ENCODE assay signal across 24 mouse cellular contexts in the genomic region with DNA sequence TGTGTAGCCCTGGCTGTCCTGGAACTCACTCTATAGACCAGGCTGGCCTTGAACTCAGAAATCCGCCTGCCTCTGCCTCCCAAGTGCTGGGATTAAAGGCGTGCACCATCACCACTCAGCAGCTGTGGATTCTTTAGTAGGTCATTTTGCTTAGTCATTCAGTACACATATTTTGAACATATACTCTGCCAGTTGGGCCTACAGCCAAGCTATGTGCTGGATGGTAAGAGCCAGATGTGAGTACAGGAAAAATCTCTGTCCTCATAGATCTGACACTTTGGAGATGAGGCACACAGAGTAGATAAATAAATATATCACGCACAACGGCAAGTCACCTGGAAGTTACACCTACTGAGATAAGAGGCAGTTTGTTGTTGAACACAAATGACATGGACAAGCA. TPM values are rescaled to one million over a fixed set of nuclear protein-coding genes. Genes with fewer than 3 reads are reported as not detected.
DNase-seq lines count a peak whose midpoint lies in the region; ATAC-seq and TF ChIP-seq lines count a peak whose summit lies in the region.
"Had no signal": no experiment of that assay in that cellular context is flagged by ENCODE, and none has a peak within 500 bp of the region (broad histone marks: within the 10 kb centered on the region; RNA-seq: fewer than 3 reads in every experiment).

No protein-coding gene starts in this region.

- no peaks in the 10 kb centered on the region for H3K79me2 ChIP-seq in liver, adult 2 months (ENCODE audit: control insufficient read depth, insufficient read depth, low read length)

- H3K4me2 ChIP-seq in lung, embryonic 16.5 days (ENCODE audit: low read depth, low read length) = no peak overlapping the region
- H3K4me2 ChIP-seq: embryonic facial prominence, embryonic 12.5 days; embryonic facial prominence, embryonic 15.5 days; hindbrain, embryonic 14.5 days had no signal

- no peaks in the 10 kb centered on the region for H3K4me1 ChIP-seq in liver, adult 2 months (ENCODE audit: control insufficient read depth, insufficient read depth, low read length)
- H3K4me1 ChIP-seq in lung, embryonic 16.5 days (replicated peaks; ENCODE audit: control insufficient read depth, insufficient read depth, low read length) = peaks cover 11% of the 10 kb centered on the region; the same call in 1 of the 2 replicates
- H3K4me1 ChIP-seq: embryonic facial prominence, embryonic 12.5 days had no signal

- intact Hi-C loops in gastrocnemius, adult 2 months (cut with DNase I) = no loop called here

- H3K9ac ChIP-seq in liver, adult 2 months (ENCODE audit: low read depth, low read length) = no peak overlapping the region
- no peak overlapping the region for H3K9ac ChIP-seq in lung, embryonic 16.5 days (ENCODE audit: low read length)
- H3K9ac ChIP-seq: embryonic facial prominence, embryonic 12.5 days; embryonic facial prominence, embryonic 15.5 days; forebrain, postnatal 0 days; hindbrain, embryonic 14.5 days had no signal

- H3K4me3 ChIP-seq in liver, adult 2 months (ENCODE audit: insufficient read depth, low read depth, low read length) = no peak overlapping the region
- H3K4me3 ChIP-seq in lung, embryonic 16.5 days (ENCODE audit: low read length) = no peak overlapping the region
- no peak overlapping the region for H3K4me3 ChIP-seq in gastrocnemius, adult 2 months
- H3K4me3 ChIP-seq: embryonic facial prominence, embryonic 12.5 days; embryonic facial prominence, embryonic 15.5 days; heart, adult 2 months; heart, embryonic 10.5 days had no signal

- TF ChIP-seq POLR2A in liver, adult 2 months (IDR thresholded peaks at IDR 0.05; ENCODE audit: extremely low read depth, insufficient read depth, low read length) = no peak

- ATAC-seq in lung, embryonic 16.5 days (ENCODE audit: low read depth) = peak; percentile 20; the same call in 1 of the 2 replicates
- ATAC-seq: forebrain, embryonic 14.5 days; forebrain, postnatal 0 days; hindbrain, postnatal 0 days; inflammation-experienced regulatory T-cells, adult 6 months; Patski had no signal

- H3K36me3 ChIP-seq in liver, adult 2 months (ENCODE audit: control insufficient read depth, insufficient read depth, low read length) = no peaks in the 10 kb centered on the region
- H3K36me3 ChIP-seq in lung, embryonic 16.5 days (ENCODE audit: control insufficient read depth, insufficient read depth, low read length) = no peaks in the 10 kb centered on the region
- H3K36me3 ChIP-seq: embryonic facial prominence, embryonic 12.5 days; embryonic facial prominence, embryonic 15.5 days had no signal

- WGBS in liver, adult 2 months = 67% methylated on average over 4 of the region's 4 CpGs
- WGBS in lung, embryonic 16.5 days = 75% methylated on average over 4 of the region's 4 CpGs

- peak; percentile 14 for DNase-seq in liver, adult 2 months (ENCODE audit: extremely low read depth, low read depth, low spot score)
- DNase-seq in liver = no peak
- DNase-seq in lung, adult 18-20 months = no peak
- DNase-seq in 3T3-L1 (ENCODE audit: low read depth, low spot score) = peak; percentile 83
- peak; percentile 82 for DNase-seq in NIH3T3 (ENCODE audit: low read depth)
- no peak for DNase-seq in gastrocnemius, adult 2 months
- DNase-seq: adrenal gland, adult 2 months; adrenal gland, postnatal 14 days; cerebellum, adult 11 months; cerebellum, adult 2 months; cerebellum, adult 9-11 months; cerebellum, postnatal 25 days; forebrain, postnatal 0 days; gastrocnemius, postnatal 25 days; heart, adult 2 months had no signal

- TF ChIP-seq CTCF in liver, adult 2 months (IDR thresholded peaks at IDR 0.05; ENCODE audit: low read depth, low read length) = no peak
- no peak for TF ChIP-seq CTCF in gastrocnemius, adult 2 months (IDR thresholded peaks at IDR 0.05)

- H3K27ac ChIP-seq in liver, adult 2 months (replicated peaks; ENCODE audit: insufficient read depth, low read depth, low read length) = no peak overlapping the region
- no peak overlapping the region for H3K27ac ChIP-seq in lung, embryonic 16.5 days (ENCODE audit: low read length)
- no peak overlapping the region for H3K27ac ChIP-seq in gastrocnemius, adult 2 months
- H3K27ac ChIP-seq: embryonic facial prominence, embryonic 12.5 days; embryonic facial prominence, embryonic 15.5 days; heart, adult 2 months; heart, embryonic 10.5 days; hindbrain, embryonic 14.5 days; hindbrain, postnatal 0 days had no signal

- no peaks in the 10 kb centered on the region for H3K27me3 ChIP-seq in liver, adult 2 months (ENCODE audit: control insufficient read depth, insufficient read depth, low read length)
- no peaks in the 10 kb centered on the region for H3K27me3 ChIP-seq in lung, embryonic 16.5 days (ENCODE audit: control insufficient read depth, insufficient read depth, low read depth, low read length)
- H3K27me3 ChIP-seq: embryonic facial prominence, embryonic 12.5 days; embryonic facial prominence, embryonic 15.5 days; Patski had no signal

- H3K9me3 ChIP-seq in lung, embryonic 16.5 days (ENCODE audit: control insufficient read depth, low read length) = no peaks in the 10 kb centered on the region
- H3K9me3 ChIP-seq: embryonic facial prominence, embryonic 12.5 days; embryonic facial prominence, embryonic 15.5 days; heart, embryonic 10.5 days had no signal

RNA-seq across cellular contexts. Expression of a gene that starts 57.5 kb away (rescaled TPM):
- 0.07 TPM in 1 of 2 replicates, not detected in the other for total RNA-seq in liver, adult 2 months (2014; rRNA removed)
- 0.02 TPM in 2 replicates for polyA plus RNA-seq in liver, adult 2 months (2012; rRNA removed)
- 0.23 and 0.24 TPM in 2 replicates for polyA plus RNA-seq in lung, embryonic 16.5 days (2015; fragmentation: Nextera tagmentation; extraction: Ambion mirVana)
- total RNA-seq in gastrocnemius, adult 2 months (2021) = under 1 TPM; 0.56 to 0.59 TPM

Comparison
In these comparisons a context has a peak if more than half of its experiments do, and no peak if none do; other contexts are left out.
1. DNase-seq: peak in liver, adult 2 months (single experiment), 3T3-L1 (single experiment) and NIH3T3 (single experiment); none in liver (single experiment), lung, adult 18-20 months (0 of 2) and gastrocnemius, adult 2 months (single experiment).